Mouse (Mus musculus): ENCODE results near the gene Ybx1. TPM values are rescaled to one million over a fixed set of nuclear protein-coding genes. Genes with fewer than 3 reads are reported as not detected.
"Not testable (repeated sequence)": the region's sequence is repeated elsewhere in the genome, so short reads cannot be mapped to it uniquely, and the experiment has no call there.

The Ybx1 gene
- polyA plus RNA-seq, 1 experiment, result 821 TPM

DNA sequence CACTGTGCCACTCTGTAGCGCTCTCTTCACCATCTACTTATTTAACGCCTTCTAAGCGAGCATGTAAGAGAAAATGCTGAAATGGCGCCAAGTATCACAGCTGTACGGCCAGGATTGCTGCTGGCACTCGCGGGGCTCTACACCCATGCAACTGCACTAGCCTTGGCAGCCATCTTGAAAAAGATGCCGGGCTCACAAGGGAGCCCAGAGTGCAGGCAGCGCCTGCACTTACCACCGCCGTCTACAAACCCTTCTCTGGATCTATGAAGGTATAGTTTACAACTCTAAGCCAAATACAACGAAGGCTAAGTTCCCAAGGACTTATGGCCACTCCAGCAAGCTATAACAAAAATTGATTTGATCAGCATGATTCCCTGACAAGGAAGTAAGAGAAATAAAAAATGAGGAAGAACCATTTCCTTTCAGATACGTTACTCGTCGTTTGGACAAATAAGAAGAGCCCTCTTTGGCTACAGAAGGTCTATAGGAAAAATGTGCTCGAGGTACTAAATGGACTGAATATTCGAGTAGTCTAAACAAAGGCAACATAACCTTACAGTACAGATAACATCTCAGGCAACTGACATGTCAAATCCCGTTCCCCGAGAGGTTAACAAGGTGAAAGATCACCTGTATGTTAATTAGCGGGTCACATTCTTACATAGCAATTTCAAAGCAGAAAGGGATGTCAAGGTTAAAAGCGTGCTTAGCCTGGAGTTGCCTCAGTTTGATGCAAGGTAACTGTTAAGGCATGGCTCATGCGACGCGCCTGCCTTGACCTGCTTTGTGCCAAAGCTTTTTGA, 1.4 kb downstream of the Ybx1 start:
- H3K4me3 ChIP-seq (ENCODE audit: control insufficient read depth, low read depth, low read length), result peak overlapping the region; percentile 95
- H3K4me1 ChIP-seq (ENCODE audit: control insufficient read depth, insufficient read depth, low read length), result peaks cover 12% of the 10 kb centered on the region
- H3K36me3 ChIP-seq (ENCODE audit: control insufficient read depth, insufficient read depth, low read length), result peaks cover 1% of the 10 kb centered on the region; the same call in 1 of the 2 replicates
- no peaks in the 10 kb centered on the region for H3K27me3 ChIP-seq (ENCODE audit: control insufficient read depth, insufficient read depth, low read length)
- H3K27ac ChIP-seq (ENCODE audit: control insufficient read depth, insufficient read depth, low read depth, low read length), result peak overlapping the region; percentile 22
- TF ChIP-seq CTCF (IDR thresholded peaks at IDR 0.05; ENCODE audit: control insufficient read depth, insufficient read depth, insufficient replicate concordance, low read depth, low read length), result no peak
- no peak for TF ChIP-seq POLR2A (IDR thresholded peaks at IDR 0.05; ENCODE audit: control insufficient read depth, low read depth, low read length)

DNA sequence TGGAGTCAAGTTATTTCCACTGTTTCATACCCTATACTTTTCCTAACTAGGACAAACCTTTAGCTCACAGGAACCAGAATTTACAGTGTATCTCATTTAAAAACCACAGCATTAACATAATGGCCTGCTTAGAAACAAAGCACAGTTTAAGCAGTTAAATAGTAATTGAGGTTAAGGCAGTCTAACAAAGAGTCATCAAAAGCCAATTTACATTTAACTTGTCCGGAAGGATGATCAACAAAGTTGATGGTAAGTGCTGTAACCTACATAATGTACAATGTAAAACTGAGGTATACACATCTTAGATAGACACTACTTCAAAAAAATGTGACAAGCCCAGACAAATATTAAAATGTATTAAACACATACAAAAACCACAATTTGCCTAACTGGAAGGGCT, 2.5 kb downstream of the Ybx1 start:
- Histone ChIP-seq H3K27me3 (ENCODE audit: control insufficient read depth, insufficient read depth, low read length) (no peaks in the 10 kb centered on the region), H3K4me3 (ENCODE audit: control insufficient read depth, low read depth, low read length) (no peak overlapping the region), H3K36me3 (ENCODE audit: control insufficient read depth, insufficient read depth, low read length) (peaks cover 1% of the 10 kb centered on the region; the same call in 1 of the 2 replicates), H3K27ac (ENCODE audit: control insufficient read depth, insufficient read depth, low read depth, low read length) (no peak overlapping the region; the same call in 1 of the 2 replicates), H3K4me1 (ENCODE audit: control insufficient read depth, insufficient read depth, low read length) (peaks cover 12% of the 10 kb centered on the region)
- TF ChIP-seq POLR2A (IDR thresholded peaks at IDR 0.05; ENCODE audit: control insufficient read depth, low read depth, low read length) (no peak), CTCF (IDR thresholded peaks at IDR 0.05; ENCODE audit: control insufficient read depth, insufficient read depth, insufficient replicate concordance, low read depth, low read length) (no peak)

DNA sequence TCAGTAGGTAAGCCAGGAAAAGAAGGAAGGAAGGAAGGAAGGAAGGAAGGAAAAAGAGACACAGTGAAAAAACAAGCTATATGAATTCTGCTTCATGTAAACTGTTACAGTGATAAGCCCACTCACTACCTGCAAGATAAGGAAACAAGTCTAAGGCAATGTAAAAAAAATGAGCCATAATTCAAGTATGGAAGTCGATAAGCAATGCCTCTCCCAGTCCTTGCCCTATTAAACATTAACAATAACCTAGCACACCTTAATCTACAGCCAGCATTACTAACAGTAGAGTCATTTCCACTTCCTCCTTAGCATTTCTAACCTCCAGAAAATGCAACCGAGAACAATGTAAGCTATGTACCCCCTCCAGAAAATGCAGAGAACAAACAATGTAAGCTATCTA, 9.1 kb downstream of the Ybx1 start:
- Histone ChIP-seq H3K27me3 (ENCODE audit: control insufficient read depth, insufficient read depth, low read length) (no peaks in the 10 kb centered on the region), H3K4me1 (ENCODE audit: control insufficient read depth, insufficient read depth, low read length) (no peaks in the 10 kb centered on the region), H3K36me3 (ENCODE audit: control insufficient read depth, insufficient read depth, low read length) (peaks cover 3% of the 10 kb centered on the region), H3K27ac (ENCODE audit: control insufficient read depth, insufficient read depth, low read depth, low read length) (no peak overlapping the region), H3K4me3 (ENCODE audit: control insufficient read depth, low read depth, low read length) (no peak overlapping the region)
- no peak for TF ChIP-seq CTCF (IDR thresholded peaks at IDR 0.05; ENCODE audit: control insufficient read depth, insufficient read depth, insufficient replicate concordance, low read depth, low read length)
- no peak for TF ChIP-seq POLR2A (IDR thresholded peaks at IDR 0.05; ENCODE audit: control insufficient read depth, low read depth, low read length)

DNA sequence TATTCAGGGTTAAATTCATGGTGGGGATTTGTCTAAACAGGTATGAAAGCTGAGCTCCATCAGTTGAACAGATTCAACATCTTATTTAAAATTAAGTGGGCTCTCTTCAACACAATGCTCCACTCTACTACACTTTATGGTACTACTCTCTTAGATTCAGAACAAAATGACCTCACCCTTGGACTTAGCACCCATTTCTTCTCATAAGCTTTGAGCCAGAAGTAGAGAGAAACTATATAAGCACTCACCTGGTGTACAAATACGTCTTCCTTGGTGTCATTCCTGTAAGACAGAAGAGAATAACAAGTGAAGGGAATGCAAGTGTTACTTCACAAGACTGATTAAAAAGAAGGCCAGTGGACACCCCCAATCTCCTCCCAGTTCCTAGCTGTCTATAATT, 9.5 kb downstream of the Ybx1 start:
- no peak for TF ChIP-seq CTCF (IDR thresholded peaks at IDR 0.05; ENCODE audit: control insufficient read depth, insufficient read depth, insufficient replicate concordance, low read depth, low read length)
- TF ChIP-seq POLR2A (IDR thresholded peaks at IDR 0.05; ENCODE audit: control insufficient read depth, low read depth, low read length), result no peak
- Histone ChIP-seq H3K36me3 (ENCODE audit: control insufficient read depth, insufficient read depth, low read length) (peaks cover 3% of the 10 kb centered on the region), H3K27ac (ENCODE audit: control insufficient read depth, insufficient read depth, low read depth, low read length) (no peak overlapping the region), H3K4me1 (ENCODE audit: control insufficient read depth, insufficient read depth, low read length) (no peaks in the 10 kb centered on the region), H3K4me3 (ENCODE audit: control insufficient read depth, low read depth, low read length) (no peak overlapping the region), H3K27me3 (ENCODE audit: control insufficient read depth, insufficient read depth, low read length) (no peaks in the 10 kb centered on the region)

DNA sequence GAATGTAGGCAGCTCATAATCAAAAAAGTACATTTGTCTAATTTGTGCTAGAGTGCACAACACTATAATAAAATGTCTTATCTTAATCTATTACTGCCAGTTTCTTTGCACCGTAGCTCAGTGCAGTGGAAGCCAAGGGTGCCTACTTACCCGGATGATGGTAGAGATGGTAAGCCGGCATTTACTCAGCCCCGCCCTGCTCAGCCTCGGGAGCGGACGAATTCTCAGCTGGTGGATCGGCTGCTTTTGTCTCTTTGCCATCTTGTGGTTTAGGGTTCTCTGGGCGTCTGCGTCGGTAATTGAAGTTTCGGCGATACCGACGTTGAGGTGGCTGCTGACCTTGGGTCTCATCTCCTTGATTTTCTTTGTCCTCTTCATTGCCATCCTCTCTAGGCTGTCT, 15.6 kb downstream of the Ybx1 start:
- not testable (repeated sequence) for H3K4me3 ChIP-seq (ENCODE audit: control insufficient read depth, low read depth, low read length); H3K4me1 ChIP-seq (ENCODE audit: control insufficient read depth, insufficient read depth, low read length); H3K27ac ChIP-seq (ENCODE audit: control insufficient read depth, insufficient read depth, low read depth, low read length); H3K27me3 ChIP-seq (ENCODE audit: control insufficient read depth, insufficient read depth, low read length); H3K36me3 ChIP-seq (ENCODE audit: control insufficient read depth, insufficient read depth, low read length)

DNA sequence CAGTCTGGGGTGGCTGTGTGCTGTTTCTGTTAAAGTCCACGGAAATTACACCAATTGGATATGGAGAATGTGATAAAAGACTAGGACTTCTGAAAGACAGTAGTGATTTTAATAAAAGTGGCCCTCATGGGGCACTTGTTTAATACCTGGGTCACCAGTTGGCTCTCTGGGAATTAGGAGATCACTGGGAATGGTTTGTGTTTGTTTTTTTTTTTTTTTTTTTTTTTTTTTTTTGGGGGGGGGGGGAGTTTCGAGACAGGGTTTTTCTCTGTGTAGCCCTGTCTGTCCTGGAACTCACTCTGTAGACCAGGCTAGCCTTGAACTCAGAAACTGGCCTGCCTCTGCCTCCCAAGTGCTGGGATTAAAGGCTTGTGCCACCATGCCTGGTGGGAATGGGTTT, 18.7 kb downstream of the Ybx1 start:
- H3K36me3 ChIP-seq (ENCODE audit: control insufficient read depth, insufficient read depth, low read length), result peaks cover 3% of the 10 kb centered on the region
- no peaks in the 10 kb centered on the region for H3K4me1 ChIP-seq (ENCODE audit: control insufficient read depth, insufficient read depth, low read length)
- H3K27me3 ChIP-seq (ENCODE audit: control insufficient read depth, insufficient read depth, low read length), result no peaks in the 10 kb centered on the region
- H3K27ac ChIP-seq (ENCODE audit: control insufficient read depth, insufficient read depth, low read depth, low read length), result no peak overlapping the region
- no peak for TF ChIP-seq POLR2A (IDR thresholded peaks at IDR 0.05; ENCODE audit: control insufficient read depth, low read depth, low read length)
- H3K4me3 ChIP-seq (ENCODE audit: control insufficient read depth, low read depth, low read length), result no peak overlapping the region

DNA sequence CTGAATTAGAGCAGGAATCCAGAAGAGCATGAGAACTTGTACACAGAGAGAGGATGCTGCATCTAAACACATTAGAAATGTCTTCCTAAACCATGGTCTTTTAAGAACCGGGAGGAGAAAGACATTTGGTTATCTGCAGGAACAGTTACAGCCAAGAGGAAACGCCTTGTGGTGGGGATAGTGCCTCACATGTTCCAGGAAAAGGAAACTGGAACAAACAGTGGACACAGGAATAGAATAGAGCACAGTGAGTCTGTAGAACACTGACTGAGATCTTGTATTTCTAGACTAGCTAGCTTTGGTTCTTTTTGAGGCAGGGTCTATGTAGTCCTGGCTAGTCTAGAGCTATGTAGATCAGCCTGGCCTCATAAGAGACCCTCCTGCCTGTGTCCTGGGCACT, 19.2 kb downstream of the Ybx1 start:
- Histone ChIP-seq H3K4me3 (ENCODE audit: control insufficient read depth, low read depth, low read length) (no peak overlapping the region), H3K4me1 (ENCODE audit: control insufficient read depth, insufficient read depth, low read length) (no peaks in the 10 kb centered on the region), H3K36me3 (ENCODE audit: control insufficient read depth, insufficient read depth, low read length) (peaks cover 3% of the 10 kb centered on the region), H3K27me3 (ENCODE audit: control insufficient read depth, insufficient read depth, low read length) (no peaks in the 10 kb centered on the region), H3K27ac (ENCODE audit: control insufficient read depth, insufficient read depth, low read depth, low read length) (no peak overlapping the region)
- TF ChIP-seq CTCF (IDR thresholded peaks at IDR 0.05; ENCODE audit: control insufficient read depth, insufficient read depth, insufficient replicate concordance, low read depth, low read length) (no peak), POLR2A (IDR thresholded peaks at IDR 0.05; ENCODE audit: control insufficient read depth, low read depth, low read length) (no peak)

DNA sequence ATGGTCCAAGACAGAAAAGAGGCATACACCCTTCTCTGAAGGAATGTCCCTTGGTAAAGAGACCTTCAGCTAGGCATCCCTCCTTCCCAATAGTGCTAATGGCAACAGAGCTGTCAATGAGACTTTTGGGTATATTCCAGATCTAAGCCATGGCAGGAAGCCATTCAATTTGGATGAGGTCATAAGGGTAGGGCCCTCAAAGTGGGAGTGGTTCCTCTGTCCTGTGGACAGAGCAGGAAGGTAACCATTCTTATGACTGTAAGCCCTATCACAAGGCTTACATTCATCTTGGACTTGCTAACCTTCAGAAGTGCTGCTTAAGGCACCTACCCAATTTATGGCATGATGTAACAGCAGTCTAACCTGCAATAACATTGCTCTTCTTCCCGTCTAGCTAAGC, 19.8 kb downstream of the Ybx1 start:
- peaks cover 1% of the 10 kb centered on the region for H3K36me3 ChIP-seq (ENCODE audit: control insufficient read depth, insufficient read depth, low read length)

More for the DNA sequence above, 19.8 kb downstream of the Ybx1 start:
- TF ChIP-seq POLR2A (IDR thresholded peaks at IDR 0.05; ENCODE audit: control insufficient read depth, low read depth, low read length), result no peak
- TF ChIP-seq CTCF (IDR thresholded peaks at IDR 0.05; ENCODE audit: control insufficient read depth, insufficient read depth, insufficient replicate concordance, low read depth, low read length), result no peak
- no peak overlapping the region for H3K4me3 ChIP-seq (ENCODE audit: control insufficient read depth, low read depth, low read length)
- no peaks in the 10 kb centered on the region for H3K4me1 ChIP-seq (ENCODE audit: control insufficient read depth, insufficient read depth, low read length)
- H3K27me3 ChIP-seq (ENCODE audit: control insufficient read depth, insufficient read depth, low read length), result no peaks in the 10 kb centered on the region
- H3K27ac ChIP-seq (ENCODE audit: control insufficient read depth, insufficient read depth, low read depth, low read length), result no peak overlapping the region
